Mouse (Mus musculus): ENCODE measurements at regions not wholly inside any gene's neighbourhood (a gene's known extent, or its start where the extent isn't known, plus 50 kb on each side); places are given as distances from the start of the nearest gene placed in this dataset.

DNA sequence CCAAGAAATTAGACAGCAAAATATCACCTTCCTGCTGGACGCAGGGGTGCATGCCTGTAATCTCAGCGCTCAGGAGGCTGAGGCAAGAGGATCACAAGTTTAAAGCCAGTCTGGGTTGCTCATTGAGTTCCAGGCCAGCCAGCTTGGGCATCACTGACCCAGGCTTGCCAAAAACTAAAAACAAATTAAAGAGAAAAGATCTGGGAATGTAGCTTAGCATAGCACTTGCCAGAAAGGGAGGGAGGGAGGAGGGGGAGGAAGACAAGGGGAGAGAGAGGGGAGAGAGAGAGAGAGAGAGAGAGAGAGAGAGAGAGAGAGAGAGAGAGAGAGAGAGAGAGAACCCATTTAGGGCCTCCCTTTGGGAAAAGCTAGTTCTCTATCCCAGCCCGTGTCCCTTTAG lies 112.7 kb upstream of the Thy1 start:
- DNase-seq, result no peak

DNA sequence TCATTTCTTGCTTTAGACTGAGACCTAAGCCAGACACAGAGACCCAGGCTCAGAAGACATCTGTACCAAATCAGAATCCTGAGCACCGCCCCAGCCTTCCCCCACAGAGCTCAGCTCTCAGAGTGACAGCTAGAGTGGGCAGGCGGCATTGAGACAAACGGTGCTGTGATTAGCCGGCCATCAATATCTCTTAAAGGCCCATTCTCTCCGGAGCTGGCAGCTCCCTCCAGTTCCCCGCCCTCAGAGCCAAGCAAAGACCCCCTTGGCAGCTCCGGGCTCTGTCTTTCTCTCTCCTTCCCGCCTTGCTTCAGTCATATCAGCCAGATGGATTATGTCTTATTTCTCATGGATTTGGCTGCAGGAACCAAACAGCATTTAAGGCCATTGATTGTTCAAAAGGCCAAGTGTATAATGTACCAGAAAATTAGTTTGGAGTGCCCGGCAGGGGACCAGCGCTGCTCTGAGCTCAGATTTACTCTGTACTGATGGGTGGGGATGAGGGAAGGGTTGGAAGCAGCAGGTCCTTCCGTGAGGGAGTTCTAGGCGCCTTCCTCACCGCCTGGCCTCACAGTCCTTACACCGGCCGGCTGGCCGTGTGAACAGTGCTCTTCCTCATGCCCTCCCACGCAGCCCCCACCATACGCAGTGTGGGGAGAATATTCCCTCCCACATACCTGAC lies 109.0 kb upstream of the Thy1 start:
- no peak for DNase-seq

DNA sequence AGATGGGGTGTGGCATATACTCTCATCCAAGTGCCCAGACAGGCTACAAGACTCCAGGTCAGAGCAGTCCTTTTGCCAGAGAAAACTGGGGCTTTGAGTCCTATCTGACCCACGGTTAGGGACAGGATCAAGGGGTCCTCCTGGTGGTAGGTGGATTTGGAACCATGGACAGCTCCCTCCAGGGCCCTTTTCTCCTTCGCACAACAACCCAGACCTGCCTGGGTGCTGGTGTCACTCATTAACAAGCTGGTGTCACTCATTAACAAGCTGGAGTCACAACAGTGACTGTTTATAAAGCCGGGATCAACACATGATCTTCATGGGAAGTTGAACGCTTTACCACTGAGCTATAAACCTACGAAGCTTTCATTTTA lies 108.5 kb upstream of the Thy1 start:
- DNase-seq, result no peak

DNA sequence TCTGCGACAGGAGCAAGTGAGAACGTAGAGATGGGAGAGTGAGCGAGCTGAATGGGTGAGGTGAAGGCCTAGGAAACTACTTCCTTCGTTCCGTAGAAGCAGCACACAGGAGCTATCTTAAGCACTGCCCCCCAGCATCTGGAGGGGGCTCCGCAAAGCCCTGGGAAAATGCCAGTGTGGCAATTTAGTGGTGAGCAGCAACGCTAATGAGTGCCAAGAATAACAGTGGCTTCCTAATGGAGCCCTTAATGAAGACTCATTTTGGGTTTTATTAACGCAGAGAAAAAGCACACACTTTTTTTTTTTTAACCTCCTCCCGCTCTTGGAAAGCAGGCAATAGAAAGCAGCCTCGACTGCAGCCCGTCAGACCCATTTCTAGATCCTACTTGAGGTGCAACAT lies 103.8 kb upstream of the Thy1 start:
- DNase-seq, result no peak

DNA sequence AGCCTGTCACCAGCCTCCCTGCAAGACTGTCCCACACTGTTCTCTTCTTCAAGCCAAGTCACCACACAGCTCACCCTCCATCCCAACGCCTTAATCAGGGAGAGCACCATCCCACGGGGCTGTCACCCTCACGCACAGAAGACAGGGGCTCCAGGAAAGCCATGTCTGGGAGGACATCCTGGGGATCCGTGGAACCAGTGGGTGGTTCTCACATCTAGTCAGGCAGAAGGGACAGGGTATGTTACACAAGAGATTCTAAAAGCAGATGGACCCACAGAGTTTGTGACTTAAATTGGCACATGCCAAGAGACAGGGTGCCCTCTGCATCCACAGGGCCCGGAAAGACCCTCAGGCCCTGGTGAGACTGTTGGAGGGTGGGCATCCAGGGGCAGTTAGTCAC lies 101.0 kb upstream of the Thy1 start:
- DNase-seq, result no peak

DNA sequence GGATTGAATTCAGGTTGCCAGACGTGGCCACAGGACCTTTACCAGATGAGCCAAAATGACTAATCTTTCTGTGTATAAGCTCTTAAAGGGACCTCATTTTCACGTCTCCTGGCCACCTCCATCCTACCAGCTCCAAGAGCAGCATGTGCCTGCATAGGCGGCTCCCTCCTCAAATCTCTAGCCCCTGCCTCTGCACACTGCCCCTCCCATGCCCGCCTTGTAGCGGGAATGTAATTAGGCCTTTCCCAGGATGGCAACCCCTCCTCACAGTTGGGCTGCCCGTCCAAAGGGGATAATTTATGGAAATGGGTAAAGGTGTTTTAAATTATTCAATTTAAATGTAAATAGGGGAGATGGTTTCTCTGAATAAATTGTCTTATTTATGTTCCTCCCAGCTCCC lies 99.7 kb upstream of the Thy1 start:
- DNase-seq, result no peak

DNA sequence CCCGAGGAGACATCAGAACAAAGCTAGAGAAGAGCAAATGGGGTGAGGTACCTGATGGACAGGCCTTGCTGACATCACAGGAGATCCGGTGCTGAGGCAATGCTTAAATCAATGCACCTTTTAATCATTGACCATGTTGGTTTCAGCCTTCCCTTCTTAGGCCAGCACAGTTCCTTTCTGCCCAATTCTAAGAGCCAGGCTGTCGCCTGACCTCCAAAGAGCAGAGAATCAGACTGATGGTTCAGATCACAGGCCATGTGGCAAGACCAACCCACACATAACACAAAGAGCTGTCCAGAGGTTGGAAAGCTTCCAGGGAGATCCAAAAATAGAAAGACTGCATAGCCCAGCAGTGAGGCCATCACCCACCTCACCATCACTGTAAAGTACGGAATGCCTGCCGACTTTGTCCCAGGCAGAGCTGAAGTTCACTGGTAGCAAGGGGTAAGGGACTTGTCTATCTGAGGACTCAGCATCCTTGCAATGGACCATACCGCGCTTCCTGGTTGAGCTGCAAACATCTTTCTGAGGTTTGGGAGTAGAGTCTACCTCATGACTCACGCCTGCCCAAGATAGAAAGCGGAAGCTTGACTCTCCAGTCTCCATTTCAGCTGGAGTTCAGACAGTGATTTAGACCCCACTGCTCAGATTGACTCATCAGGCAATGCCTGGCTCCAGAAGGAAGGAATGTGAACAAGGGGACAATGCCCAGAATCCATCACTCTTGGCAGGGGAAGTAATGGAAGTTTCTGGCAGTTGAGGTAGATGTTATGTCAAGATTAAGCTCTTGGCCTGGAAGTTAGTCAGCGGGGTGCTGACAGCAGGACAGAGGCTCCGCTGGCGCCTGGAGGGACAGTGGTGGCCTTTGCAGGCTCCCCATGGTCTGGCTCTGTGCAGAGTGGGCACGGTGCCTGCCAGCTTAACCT lies 98.1 kb upstream of the Thy1 start:
- no peak for DNase-seq

DNA sequence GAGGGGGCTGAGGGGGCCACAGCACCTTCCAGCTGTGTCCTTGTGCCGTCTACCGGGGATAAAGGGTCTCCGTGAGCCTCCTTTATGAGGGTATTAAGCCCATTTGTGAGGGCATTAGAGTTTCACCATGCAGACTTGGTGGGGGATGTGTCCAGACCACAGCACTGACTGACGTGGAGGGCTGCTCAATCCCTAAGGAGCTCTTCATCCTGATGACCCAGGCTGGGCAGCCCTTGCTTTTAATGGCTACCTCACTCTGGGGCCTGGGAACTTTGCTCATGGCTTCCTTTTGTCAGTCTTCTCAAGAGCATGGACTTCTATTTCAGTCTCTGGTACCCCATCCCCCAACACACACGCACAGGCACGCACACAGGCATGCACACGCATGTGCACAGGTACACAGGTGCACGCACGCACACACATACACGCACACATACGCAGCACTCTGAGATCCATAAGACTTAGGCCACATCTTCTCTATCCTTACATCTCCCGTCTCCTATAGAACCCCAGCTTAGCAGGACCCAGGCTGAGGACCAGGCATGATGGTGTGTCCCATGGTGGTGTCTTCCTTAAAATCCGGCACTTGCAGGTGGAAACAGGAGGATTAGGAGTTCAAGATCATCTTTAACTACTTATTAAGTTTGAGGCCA lies 97.1 kb upstream of the Thy1 start:
- no peak for DNase-seq

DNA sequence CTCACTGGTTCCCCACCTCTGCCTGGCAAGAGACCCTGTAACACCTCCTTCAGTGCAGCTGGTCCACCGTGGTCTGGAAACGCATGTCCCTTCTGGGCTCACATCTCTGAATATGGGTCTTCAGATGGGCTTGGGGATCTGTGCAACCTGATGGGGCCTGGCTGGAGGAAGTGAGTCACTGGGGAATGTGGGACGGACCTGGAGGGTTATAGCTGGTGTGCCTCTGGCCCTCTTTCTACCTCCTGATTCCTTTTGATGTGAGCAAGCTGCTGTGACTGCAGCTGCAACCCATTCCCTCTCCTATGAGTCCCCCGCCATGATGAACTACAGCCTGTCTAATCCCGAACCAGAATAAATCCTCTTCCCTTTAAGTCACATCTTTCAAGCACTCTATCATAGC lies 96.1 kb upstream of the Thy1 start:
- no peak for DNase-seq

DNA sequence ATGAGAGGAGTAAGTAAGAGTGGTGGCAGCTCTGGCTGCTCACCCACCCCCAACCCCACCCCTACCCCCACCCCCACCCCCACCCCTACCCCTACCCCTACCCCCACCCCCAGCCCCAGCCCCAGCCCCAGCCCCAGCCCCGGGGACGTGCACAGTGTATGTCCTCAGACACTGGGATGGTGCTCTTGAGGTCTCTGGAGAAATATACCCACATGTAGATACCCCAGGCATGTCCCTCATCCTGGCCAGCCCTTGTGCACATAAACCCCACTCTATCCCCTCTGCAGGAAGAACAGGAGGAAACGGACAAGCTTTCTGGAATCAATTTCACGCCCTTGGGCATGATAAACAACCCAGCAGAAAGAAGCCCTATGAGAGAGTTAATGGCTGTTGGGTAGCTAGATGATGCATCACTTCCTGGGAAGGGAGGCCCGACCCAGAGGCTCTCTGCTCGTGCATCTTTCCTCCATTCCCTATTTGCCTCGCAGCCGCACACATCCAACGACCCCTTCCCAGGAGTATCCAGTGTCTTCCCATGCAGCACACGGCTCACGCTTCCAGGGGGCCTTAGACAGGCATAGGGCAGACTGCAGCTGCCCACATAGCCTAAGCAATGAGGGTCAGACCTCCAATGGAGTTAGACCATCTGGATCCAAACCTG lies 95.6 kb upstream of the Thy1 start:
- no peak for DNase-seq

DNA sequence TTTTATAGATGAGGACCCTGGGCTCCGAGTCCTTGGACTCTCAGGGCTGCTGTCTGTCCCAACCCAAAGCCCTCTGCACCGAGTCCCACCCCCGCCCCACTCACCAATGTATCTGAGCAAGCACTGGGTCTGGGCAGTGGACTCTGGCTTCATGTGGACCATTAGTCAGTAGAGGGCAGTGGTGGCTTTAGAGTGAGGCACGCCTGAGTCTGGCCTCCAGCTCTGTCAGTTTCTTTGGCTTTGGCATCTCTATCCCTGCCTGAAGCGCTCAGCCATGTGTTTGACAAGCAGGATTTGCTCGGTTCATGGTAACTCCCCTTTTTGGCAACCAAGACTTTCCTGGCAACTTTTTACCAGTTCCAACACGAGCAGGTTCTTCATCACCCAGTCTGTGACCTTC lies 90.1 kb upstream of the Thy1 start:
- no peak for DNase-seq

DNA sequence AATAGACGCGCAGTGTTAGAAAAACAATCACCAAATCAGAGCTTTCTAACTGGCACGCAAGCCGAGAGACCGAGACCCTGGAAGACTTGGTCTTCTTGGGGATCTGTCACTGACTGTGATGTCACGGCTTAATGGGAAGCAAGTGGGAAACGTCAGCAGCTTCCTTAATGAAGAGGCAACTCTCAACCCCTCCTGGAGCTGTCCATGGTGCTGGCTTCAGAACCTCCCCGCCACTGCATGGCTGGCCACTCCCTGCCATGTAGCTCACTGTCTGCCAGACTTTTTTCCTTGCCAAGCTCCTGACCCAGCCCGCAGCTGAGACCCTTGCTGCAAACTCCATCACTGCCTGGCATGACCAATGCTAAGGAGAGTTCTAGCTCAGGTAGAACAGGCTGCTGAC lies 83.6 kb upstream of the Thy1 start:
- DNase-seq, result peak; percentile 23 to 33

DNA sequence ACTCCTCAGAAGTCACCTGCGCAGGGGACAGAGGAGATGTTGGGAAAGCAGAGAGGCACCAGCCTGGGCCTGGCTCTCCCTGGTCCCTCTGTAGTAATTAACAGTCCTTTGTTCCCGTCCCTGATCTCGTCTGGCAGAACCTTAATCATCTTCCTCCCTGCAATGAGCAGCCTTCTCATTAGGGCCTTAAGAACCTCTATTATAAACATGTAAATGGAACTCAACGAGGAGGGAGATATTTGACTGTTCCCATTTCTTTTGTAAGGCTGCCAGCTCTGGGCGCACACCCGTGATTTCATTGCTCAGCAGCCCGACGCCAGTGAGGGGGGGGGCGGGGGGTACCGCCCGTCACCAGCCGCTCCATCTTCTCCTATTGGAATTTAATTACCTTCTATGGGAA lies 81.8 kb upstream of the Thy1 start:
- no peak for DNase-seq

DNA sequence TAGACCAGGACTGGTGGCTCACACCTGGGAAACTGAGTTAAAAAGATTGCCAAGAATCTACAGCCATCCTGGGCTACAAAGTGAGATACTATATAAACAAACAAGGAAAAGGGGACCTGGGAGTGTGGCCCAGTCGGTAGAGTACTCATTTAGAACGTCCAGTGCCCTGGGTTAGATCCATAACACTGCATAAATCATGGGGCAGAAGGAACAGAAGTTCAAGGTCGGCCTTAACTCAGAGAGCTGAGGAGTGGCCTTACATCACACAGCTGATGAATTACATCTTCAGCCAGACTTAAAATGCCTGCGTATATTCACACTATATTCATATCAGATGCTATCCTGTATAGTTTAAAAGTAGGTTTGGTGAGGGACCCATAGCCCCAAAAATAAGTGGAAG lies 78.0 kb upstream of the Thy1 start:
- no peak for DNase-seq

DNA sequence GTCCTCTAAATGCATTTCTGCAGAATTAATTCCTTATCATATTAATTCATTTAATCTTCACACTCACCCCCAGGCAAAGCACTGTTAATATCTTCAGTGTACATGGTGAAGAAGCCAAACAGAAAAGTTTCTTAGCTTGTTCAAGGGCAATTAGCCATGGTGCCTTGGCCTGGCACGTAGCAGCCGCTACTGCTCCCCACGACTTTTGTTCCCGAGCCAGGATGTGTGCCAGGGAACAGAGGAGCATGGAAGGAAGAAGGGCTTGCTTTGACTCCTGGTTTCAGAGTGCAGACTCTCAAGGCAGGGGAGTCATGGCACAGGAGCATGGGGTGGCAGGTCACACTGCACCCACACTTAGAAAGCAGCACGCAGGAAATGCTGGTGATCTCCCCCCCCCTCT lies 77.4 kb upstream of the Thy1 start:
- no peak for DNase-seq

DNA sequence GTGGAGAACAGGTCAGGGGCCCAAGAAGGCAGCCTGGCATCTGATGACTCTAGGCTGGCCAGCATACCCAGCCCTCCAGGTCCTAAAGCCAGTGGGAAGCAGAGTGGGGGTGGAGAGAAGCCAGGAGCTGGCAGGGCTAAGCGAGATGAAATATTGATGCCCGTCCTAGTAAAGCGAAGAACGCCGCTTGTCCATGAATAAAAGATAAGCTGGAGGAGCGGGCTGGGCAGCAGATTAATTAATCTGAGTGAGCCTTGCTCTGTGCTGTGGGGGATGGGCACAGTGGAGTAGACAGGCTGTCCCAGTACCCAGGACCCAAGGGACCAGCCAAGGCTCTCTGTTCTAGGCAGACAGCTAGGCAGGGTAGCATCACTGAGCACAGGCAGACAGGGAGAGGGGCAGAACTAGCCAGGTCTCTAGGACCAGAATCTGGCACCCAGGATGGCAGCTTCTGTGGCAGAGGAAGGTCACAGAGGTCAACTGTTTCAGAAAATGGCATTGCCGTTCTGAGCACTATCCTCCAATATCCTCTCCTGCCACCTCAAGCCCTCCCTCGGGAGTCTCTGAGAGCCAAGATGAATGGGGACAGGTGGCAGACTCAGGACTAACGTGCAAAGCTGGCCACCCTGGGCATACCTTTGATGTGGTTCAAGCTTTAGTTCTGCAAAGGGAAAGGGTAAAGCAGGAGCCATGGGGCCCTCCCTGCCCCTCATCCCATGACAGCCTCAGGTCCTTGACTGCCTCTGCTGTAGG lies 73.0 kb upstream of the Thy1 start:
- no peak for DNase-seq

DNA sequence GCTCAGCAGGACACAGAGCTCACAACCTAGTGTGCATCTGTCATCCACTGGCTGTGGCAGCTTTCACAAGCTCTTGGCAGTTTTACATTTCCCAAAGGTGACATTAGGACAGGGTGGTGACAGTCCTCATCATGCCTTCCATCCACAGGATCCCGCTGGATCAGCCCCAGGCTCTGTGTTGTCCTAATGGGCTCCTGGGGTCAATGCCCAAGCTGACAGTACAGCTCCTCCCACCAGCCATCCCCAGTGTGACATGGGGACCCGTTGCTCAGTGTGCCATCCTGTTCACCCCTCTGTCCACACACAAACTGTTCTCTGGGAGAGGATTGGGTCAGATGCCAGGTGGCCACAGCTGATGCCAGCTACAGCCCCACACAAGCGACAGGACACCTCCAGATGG lies 72.3 kb upstream of the Thy1 start:
- DNase-seq, result no peak

DNA sequence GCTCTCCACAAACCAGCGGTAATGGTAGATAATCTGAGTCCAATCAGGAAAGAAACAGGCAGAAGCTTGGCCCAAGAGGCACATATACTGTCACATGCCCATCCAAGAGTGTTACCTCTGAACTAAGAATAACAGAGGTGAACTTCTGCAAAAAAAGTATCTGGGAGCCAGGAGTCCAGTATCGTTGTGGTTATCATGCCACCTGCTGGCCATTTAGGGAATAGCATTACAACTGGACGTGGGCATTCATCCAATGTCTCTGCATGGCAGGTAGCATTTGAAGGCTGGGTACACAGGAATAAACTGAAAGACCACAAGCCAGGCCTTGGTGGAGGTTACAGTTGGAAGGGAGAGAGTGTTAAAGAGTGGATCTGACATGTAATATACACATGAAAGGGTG lies 70.9 kb upstream of the Thy1 start:
- DNase-seq, result peak in 1 of 2 experiments; percentile 61

DNA sequence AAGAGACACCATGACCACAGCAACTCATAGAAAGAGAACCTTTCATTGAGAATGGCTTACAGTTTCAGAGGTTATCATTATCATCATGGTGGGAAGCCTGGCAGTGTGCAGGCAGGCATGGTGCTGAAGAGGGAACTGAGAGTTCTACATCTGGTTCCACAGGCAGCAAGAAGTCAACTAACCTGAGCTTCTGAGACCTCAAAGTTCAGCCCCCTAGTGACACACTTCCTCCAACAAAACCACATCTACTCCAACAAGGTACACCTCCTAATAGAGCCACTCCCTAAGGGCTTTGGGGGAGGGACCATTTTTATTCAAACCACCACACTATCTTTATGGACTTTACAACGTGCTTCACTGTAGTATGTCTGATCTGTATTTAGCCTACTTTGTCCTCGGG lies 67.8 kb upstream of the Thy1 start:
- no peak for DNase-seq

DNA sequence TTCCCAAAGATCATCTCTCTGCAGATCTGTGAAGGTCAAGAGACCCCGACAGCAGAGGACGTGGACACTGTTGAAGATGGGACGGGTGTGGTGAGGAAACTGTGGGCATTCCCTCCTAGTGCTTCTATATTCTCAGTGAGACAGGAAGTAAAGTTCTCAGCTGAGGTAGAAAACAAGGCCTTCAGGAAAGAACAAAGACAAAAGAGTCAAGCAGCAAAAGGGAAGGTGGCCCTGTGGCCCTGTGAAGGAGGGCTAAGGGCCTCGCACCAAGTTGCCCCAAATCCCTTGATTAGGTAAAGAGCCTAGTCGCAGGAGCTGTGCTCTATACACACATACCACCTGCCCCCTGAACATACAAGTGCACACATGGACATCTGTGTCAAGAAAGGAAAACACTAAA lies 66.8 kb upstream of the Thy1 start:
- no peak for DNase-seq

DNA sequence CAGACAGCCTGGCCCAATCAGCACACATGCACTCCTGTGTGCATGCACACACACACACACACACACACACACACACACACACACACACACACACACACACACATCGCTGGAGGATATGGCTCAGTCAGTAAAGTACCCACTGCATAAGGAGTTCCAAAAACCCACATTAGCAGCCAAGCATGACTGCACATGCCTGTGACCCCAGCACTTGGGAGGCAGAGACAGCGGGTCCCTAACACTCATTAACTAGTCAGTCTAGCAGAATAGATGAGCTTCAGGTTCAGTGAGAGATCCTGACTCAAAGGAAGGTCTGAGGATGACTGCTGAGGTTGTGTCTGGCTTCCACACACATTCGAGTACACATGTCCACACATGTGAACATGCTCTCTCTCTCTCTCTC lies 65.4 kb upstream of the Thy1 start:
- no peak for DNase-seq

DNA sequence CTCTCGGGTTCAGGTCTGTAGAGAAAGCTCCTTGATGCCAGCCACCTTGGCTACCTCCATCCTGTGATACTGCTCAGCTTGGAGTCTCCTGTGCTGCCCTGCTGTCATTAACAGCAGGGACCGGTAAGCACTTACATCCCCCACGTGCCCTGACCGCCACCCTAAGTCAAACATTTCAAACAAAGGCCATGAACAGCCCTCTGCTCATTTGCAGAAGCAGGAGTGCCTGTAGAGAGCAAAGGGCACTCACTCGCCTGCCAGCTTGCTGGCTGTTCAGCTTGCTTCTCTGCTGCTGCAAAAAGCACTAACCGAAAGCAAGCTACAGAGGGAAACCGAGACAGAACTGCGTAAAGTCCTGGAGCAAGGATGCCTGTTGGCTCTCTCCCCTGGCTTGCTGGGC lies 61.8 kb upstream of the Thy1 start:
- DNase-seq, result no peak

DNA sequence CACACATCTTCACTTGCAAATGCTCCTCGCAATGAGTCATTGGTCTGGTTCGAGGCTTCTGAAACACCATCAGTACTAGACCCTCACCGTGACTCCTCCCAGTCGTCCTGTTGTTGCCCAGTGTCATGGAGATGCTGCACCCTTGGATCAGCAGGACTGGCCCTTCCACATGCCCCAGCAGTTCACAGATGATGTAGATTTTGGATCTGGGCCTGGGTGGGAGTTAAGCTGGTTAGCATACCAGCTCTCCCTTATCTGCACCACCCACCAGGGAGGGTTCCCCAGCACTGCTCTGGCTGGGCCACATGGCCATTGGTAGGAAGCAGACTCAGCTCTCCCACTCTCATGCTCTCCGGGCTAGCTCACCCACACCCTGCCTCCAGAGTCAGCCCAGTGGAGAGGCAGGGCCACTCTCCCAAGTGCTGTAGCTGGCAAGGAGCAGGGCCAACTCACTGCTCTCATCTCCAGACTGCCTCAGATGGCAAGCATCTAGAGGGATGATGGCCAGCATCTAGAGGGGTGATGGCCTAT lies 60.8 kb upstream of the Thy1 start:
- no peak for DNase-seq

All from thymus, postnatal 36 days (tissue).